Mouse (Mus musculus) urinary bladder, postnatal 25 days (tissue): ENCODE measurements around the gene Samt2.
"Not testable (repeated sequence)": the region's sequence is repeated elsewhere in the genome, so short reads cannot be mapped to it uniquely, and the experiment has no call there.

Experiments used
- DNase-seq: peaks from one replicate; pipeline ENCODE4 v3.0.0; 2022; ENCODE audit warnings: low spot score

Samt2 gene

DNA sequence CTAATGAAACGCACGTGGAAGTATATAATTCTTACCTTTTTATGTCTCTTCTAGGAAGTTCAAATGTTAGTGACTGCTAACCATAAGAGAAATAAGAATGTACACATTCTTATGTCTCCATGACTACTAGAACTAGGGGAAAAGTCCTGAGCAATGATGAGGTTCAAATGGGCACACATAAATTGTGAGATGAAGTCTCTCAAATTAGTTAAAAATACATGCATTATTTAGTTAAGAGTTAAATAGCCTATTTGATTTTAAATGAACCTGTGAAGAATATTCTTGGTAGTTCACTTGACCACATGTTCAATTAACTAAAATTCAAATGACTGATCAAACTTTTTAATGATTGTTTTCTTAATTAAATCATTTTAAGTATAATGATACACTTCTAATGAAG lies at the start of gene Samt2:
Samt2 (minus strand) TSS at position 101 of the 400 bp plus-strand sequence.
- DNase-seq, result not testable (repeated sequence)
